Mouse (Mus musculus) layer of hippocampus, adult 9-10 months (tissue): ENCODE results near the gene Gm20795.
"Not testable (repeated sequence)": the region's sequence is repeated elsewhere in the genome, so short reads cannot be mapped to it uniquely, and the experiment has no call there.

Experiments
- DNase-seq: peaks from one replicate; pipeline ENCODE4 v3.0.0; 2022; ENCODE audit warnings: low spot score

The Gm20795 gene

GRCm38 (mm10) chrY:40804614-40805013 lies at the start of gene Gm20795:
Gm20795 (plus strand) TSS chrY:40804914.
- not testable (repeated sequence) for DNase-seq

DNA sequence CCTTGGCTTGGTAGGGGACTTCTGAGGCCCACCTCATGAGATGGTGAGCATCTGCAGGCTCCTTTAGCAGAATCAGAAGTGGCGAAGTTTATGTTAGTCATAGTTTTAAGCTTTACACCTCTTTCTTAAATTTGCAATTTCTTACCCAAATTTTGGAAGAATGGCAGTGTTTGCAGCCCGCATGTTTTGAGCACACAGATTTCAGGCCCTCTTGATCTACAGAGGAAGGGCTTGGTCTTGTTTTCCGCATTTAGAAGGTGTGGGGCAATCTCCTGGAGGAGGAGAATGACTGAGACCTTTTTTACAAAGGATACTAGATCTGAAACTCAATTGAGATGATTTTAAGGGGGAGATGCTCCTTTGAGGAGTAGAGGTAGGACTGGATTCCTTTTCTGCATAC lies 29.0 kb upstream of the Gm20795 start, which contains the start of gene Gm21797:
Gm21797 (minus strand) TSS at position 101 of the 400 bp plus-strand sequence.
- DNase-seq, result not testable (repeated sequence)
